Mouse (Mus musculus) cerebral cortex, adult 2 months (tissue): Measurements from ENCODE around the gene Chil1.

ENCODE experiments used
- WGBS: fragments of 180-500 bp; shearing (Covaris S2); methylation state at CpG from one replicate; pipeline ENCODE4 v1.1.7; 2018; 5-methylcytosine and 5-hydroxymethylcytosine counted together

The Chil1 gene

GRCm38 (mm10) chr1:134201751-134202420 is 19.9 kb downstream of the Chil1 start:
- WGBS: 44% methylated on average over 3 of the region's 3 CpGs

GRCm38 (mm10) chr1:134204230-134204629 is 22.3 kb downstream of the Chil1 start:
- WGBS: 60% methylated on average over 13 of the region's 13 CpGs

GRCm38 (mm10) chr1:134205296-134206018 is 23.5 kb downstream of the Chil1 start:
- 35% methylated on average over 9 of the region's 9 CpGs for WGBS

- WGBS: 39% methylated on average over 5 of the region's 5 CpGs
Observed at GRCm38 (mm10) chr1:134206085-134206484, 24.1 kb downstream of the Chil1 start.

GRCm38 (mm10) chr1:134210179-134210755 is 28.3 kb downstream of the Chil1 start:
- WGBS: 70% methylated on average over 6 of the region's 6 CpGs

GRCm38 (mm10) chr1:134211043-134211442 is 29.1 kb downstream of the Chil1 start:
- WGBS: 83% methylated on average over 6 of the region's 6 CpGs

GRCm38 (mm10) chr1:134211631-134212030 is 29.7 kb downstream of the Chil1 start:
- WGBS: 58% methylated on average over 2 of the region's 2 CpGs

- 72% methylated on average over 6 of the region's 6 CpGs for whole genome bisulfite sequencing
Observed at GRCm38 (mm10) chr1:134212351-134212750, 30.4 kb downstream of the Chil1 start.

GRCm38 (mm10) chr1:134213405-134213804 is 31.4 kb downstream of the Chil1 start:
- WGBS: 57% methylated on average over 7 of the region's 7 CpGs

- 76% methylated on average over 7 of the region's 7 CpGs for WGBS
Observed at GRCm38 (mm10) chr1:134215059-134215458, 33.1 kb downstream of the Chil1 start.

- WGBS: 53% methylated on average over 11 of the region's 11 CpGs
Observed at GRCm38 (mm10) chr1:134215751-134216628, 34.0 kb downstream of the Chil1 start.

GRCm38 (mm10) chr1:134216629-134216971 is 34.6 kb downstream of the Chil1 start:
- 84% methylated on average over 2 of the region's 2 CpGs for WGBS

- 65% methylated on average over 12 of the region's 12 CpGs for WGBS
Observed at GRCm38 (mm10) chr1:134217028-134217481, 35.1 kb downstream of the Chil1 start.

GRCm38 (mm10) chr1:134217942-134218341 is 36.0 kb downstream of the Chil1 start:
- 67% methylated on average over 3 of the region's 3 CpGs for WGBS

GRCm38 (mm10) chr1:134219608-134220007 is 37.6 kb downstream of the Chil1 start:
- WGBS: 41% methylated on average over 5 of the region's 5 CpGs

- 47% methylated on average over 1 of the region's 1 CpGs for WGBS
Observed at GRCm38 (mm10) chr1:134221172-134221571, 39.2 kb downstream of the Chil1 start.

- WGBS: 66% methylated on average over 8 of the region's 8 CpGs
Observed at GRCm38 (mm10) chr1:134222122-134223055, 40.4 kb downstream of the Chil1 start.

- 79% methylated on average over 12 of the region's 12 CpGs for WGBS
Observed at GRCm38 (mm10) chr1:134224649-134225227, 42.8 kb downstream of the Chil1 start.

- 91% methylated on average over 5 of the region's 5 CpGs for WGBS
Observed at GRCm38 (mm10) chr1:134225375-134225774, 43.4 kb downstream of the Chil1 start.

- WGBS: 93% methylated on average over 8 of the region's 8 CpGs
Observed at GRCm38 (mm10) chr1:134226739-134227138, 44.8 kb downstream of the Chil1 start.
